Mouse (Mus musculus) kidney, postnatal 0 days (tissue): ENCODE data around the gene Npm3. TPM values are rescaled to one million over a fixed set of nuclear protein-coding genes. Genes with fewer than 3 reads are reported as not detected.

ENCODE experiments used
- ATAC-seq: fragments of 200-750 bp; cut with Nextera tagmentation; replicated peaks from 2 replicates; pipeline ENCODE4 v1.8.0; 2017; ENCODE audit warnings: low read depth, moderate number of reproducible peaks, moderate TSS enrichment, moderate library complexity; ENCODE audit not compliant: low FRiP score
- DNase-seq: peaks from one replicate; pipeline ENCODE4 v3.0.0-alpha.2; 2016; ENCODE audit warnings: low spot score
- H3K27ac ChIP-seq: fragments of 300-500 bp; sonication (generic); 2 replicates; pipeline ENCODE4 v1.5.1; 2014; ENCODE audit warnings: mild to moderate bottlenecking
- H3K27me3 ChIP-seq: fragments of 300-500 bp; sonication (generic); 2 replicates; pipeline ENCODE4 v1.6.1; 2014; ENCODE audit warnings: low read length, mixed read lengths; ENCODE audit not compliant: insufficient read depth
- H3K36me3 ChIP-seq: fragments of 300-500 bp; sonication (generic); 2 replicates; pipeline ENCODE4 v1.6.1; 2014; ENCODE audit warnings: low read length, mixed read lengths; ENCODE audit not compliant: insufficient read depth
- H3K4me1 ChIP-seq: fragments of 300-500 bp; sonication (generic); replicated peaks from 2 replicates; pipeline ENCODE4 v1.6.1; 2014; ENCODE audit warnings: antibody characterized with exemption, low read length, mixed read lengths; ENCODE audit not compliant: insufficient read depth
- H3K4me2 ChIP-seq: fragments of 300-500 bp; sonication (generic); 2 replicates; pipeline ENCODE4 v1.6.1; 2014; ENCODE audit warnings: mild to moderate bottlenecking, low read length, moderate library complexity, mixed read lengths
- H3K4me3 ChIP-seq: fragments of 300-500 bp; sonication (generic); replicated peaks from 2 replicates; pipeline ENCODE4 v1.5.1; 2014; ENCODE audit warnings: low read depth, low read length
- H3K9ac ChIP-seq: fragments of 300-500 bp; sonication (generic); 2 replicates; pipeline ENCODE4 v1.6.1; 2014; ENCODE audit warnings: low read depth, low read length
- H3K9me3 ChIP-seq: fragments of 300-500 bp; sonication (generic); replicated peaks from 2 replicates; pipeline ENCODE4 v1.6.1; 2016; ENCODE audit warnings: low read length, inconsistent platforms, mixed read lengths
- CTCF ChIP-seq: IDR thresholded peaks from 2 replicates; pipeline ENCODE4 v1.5.1; 2016; ENCODE audit warnings: antibody characterized with exemption, low read depth, mild to moderate bottlenecking, moderate library complexity
- WGBS: fragments of 180-500 bp; shearing (Covaris S2); extraction: QIAGEN DNeasy Blood & Tissue Kit; methylation state at CpG from one replicate; pipeline ENCODE4 v1.1.7; 2014; 5-methylcytosine and 5-hydroxymethylcytosine counted together
- polyA plus RNA-seq: library from polyadenylated mRNA; unstranded; fragments of >200 nt; fragmentation: Nextera tagmentation; extraction: Ambion mirVana; gene quantifications from 2 replicates; pipeline ENCODE4 v1.2.1, GENCODE M21; 2015

Npm3 gene
- polyA plus RNA-seq, 1 experiment from 2014 or later: 18.0 TPM

- 21% methylated on average over 11 of the region's 11 CpGs for WGBS
- Histone ChIP-seq H3K9ac (no peak overlapping the region), H3K36me3 (peaks cover 7% of the 10 kb centered on the region; the same call in 1 of the 2 replicates), H3K4me2 (no peak overlapping the region), H3K9me3 (no peaks in the 10 kb centered on the region), H3K4me3 (no peak overlapping the region), H3K27me3 (peaks cover 18% of the 10 kb centered on the region; the same call in 1 of the 2 replicates), H3K27ac (no peak overlapping the region), H3K4me1 (peaks cover 25% of the 10 kb centered on the region)
- ATAC-seq (0 out of 2 replicates have a peak, but pooled peaks have one; percentile 12), DNase-seq (peak; percentile 89)
- peak; percentile 92 for TF ChIP-seq CTCF
Observed at GRCm38 (mm10) chr19:45747028-45747867, 2.1 kb downstream of the Npm3 start.

DNA sequence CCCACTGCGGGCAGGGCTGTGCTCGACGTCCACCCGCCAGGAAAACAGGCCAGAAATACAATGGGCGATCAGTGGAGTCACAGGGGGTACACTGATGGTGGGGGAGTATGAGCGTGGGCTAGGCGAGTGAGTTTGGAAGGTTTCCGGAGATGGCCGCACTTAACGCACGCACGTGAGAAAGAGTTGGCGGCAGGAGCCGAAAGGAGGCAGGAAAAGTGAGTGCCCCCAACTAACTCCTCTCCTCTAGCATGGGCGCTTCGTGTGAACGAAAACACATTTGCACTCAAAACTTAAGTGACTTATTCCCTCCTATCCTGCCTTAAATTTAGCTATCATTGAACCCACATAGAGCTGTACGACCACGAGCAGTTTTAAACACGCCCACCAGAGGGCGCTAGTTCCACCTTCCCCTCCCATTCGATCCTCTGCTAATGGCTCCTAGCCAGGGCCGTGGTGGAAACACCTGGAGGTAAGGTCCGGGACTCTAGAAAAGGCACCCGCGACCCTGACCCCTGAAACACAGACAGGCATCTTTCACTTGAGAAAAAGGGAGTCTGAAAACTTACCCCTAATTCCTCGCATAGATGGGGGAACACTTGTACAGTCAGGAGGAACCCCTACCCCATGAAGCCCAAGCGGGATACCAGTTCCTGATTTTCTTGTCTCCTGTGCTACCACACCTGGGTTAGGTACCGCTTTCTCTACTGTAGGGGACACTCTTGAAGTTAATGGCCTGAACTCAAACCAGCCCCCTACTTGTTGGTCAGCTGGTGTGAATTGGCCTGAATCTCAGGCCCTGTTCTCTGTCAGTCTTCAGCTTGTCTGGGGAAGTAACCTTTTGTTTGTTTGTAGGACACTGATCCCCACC is 3.0 kb downstream of the Npm3 start:
- Histone ChIP-seq H3K9ac (no peak overlapping the region), H3K4me2 (no peak overlapping the region)
- 0 out of 2 replicates have a peak, but pooled peaks have one; percentile 1 for ATAC-seq

GRCm38 (mm10) chr19:45745344-45746152 is 3.8 kb downstream of the Npm3 start:
- no peak for ATAC-seq
- H3K9me3 ChIP-seq: no peaks in the 10 kb centered on the region
- no peak for DNase-seq
- no peak overlapping the region for H3K9ac ChIP-seq
- peaks cover 25% of the 10 kb centered on the region for H3K4me1 ChIP-seq
- no peak for TF ChIP-seq CTCF
- H3K27me3 ChIP-seq: peaks cover 30% of the 10 kb centered on the region; the same call in 1 of the 2 replicates
- no peak overlapping the region for H3K4me2 ChIP-seq
- 0 out of 2 replicates have a peak overlapping the region, but pooled peaks have one; percentile 4 for H3K4me3 ChIP-seq
- H3K36me3 ChIP-seq: no peaks in the 10 kb centered on the region
- no peak overlapping the region for H3K27ac ChIP-seq
- 7% methylated on average over 32 of the region's 32 CpGs for WGBS

More for the DNA sequence above, 3.0 kb downstream of the Npm3 start:
- Histone ChIP-seq H3K27me3 (peaks cover 22% of the 10 kb centered on the region; the same call in 1 of the 2 replicates), H3K4me1 (peaks cover 25% of the 10 kb centered on the region), H3K36me3 (0 out of 2 replicates have a peak, but pooled peaks cover 2% of the 10 kb centered on the region), H3K4me3 (0 out of 2 replicates have a peak overlapping the region, but pooled peaks have one; percentile 4), H3K9me3 (no peaks in the 10 kb centered on the region), H3K27ac (no peak overlapping the region)
- WGBS: 15% methylated on average over 29 of the region's 29 CpGs
- peak; percentile 86 for TF ChIP-seq CTCF
- DNase-seq: peak; percentile 88

DNA sequence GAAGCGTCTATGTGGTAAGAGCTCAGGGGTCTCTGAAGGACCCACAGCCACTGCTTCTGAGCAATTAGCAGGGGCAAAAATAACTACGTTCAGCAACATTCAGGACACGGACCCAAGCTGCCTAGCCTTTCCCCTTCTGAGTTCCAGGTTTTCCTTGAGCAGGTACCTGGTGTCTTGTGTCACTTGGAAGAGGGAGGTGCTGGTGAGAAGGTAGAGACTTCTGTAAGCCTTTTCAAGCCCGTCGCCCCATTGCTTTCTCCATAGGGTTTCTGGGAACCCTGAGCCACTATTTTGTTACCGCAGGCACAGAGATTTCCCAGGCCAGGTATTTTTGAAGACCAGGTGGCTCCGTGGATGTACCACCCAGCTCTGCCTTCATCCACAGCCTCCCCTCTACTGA is 5.8 kb downstream of the Npm3 start:
- H3K4me2 ChIP-seq: no peak overlapping the region

GRCm38 (mm10) chr19:45742984-45743575 is 6.3 kb downstream of the Npm3 start:
- peak overlapping the region; percentile 71 for H3K4me2 ChIP-seq
- H3K4me1 ChIP-seq: peaks cover 19% of the 10 kb centered on the region
- H3K9me3 ChIP-seq: no peaks in the 10 kb centered on the region
- H3K27ac ChIP-seq: no peak overlapping the region
- 3% methylated on average over 16 of the region's 44 CpGs for WGBS
- H3K4me3 ChIP-seq: peak overlapping the region; percentile 36
- H3K27me3 ChIP-seq: peaks cover 49% of the 10 kb centered on the region
- ATAC-seq (no peak), DNase-seq (no peak)
- no peak for TF ChIP-seq CTCF
- peak overlapping the region; percentile 28 for H3K9ac ChIP-seq
- no peaks in the 10 kb centered on the region for H3K36me3 ChIP-seq

More for the DNA sequence above, 5.8 kb downstream of the Npm3 start:
- Histone ChIP-seq H3K4me1 (peaks cover 24% of the 10 kb centered on the region), H3K36me3 (no peaks in the 10 kb centered on the region), H3K9me3 (no peaks in the 10 kb centered on the region), H3K9ac (no peak overlapping the region), H3K27me3 (peaks cover 44% of the 10 kb centered on the region), H3K4me3 (no peak overlapping the region), H3K27ac (no peak overlapping the region)
- WGBS: 40% methylated on average over 7 of the region's 7 CpGs
- DNase-seq: no peak
- no peak for TF ChIP-seq CTCF
- no peak for ATAC-seq
